Mouse (Mus musculus): ENCODE data around the gene Cyb5rl. TPM values are rescaled to one million over a fixed set of nuclear protein-coding genes. Genes with fewer than 3 reads are reported as not detected.
A peak's percentile ranks its signal among the peaks of the same experiment; 100 is the strongest.

Gene Cyb5rl
- total and polyA plus RNA-seq, 3 experiments, result 12.6 to 25.9 (median 21.9) TPM

DNA sequence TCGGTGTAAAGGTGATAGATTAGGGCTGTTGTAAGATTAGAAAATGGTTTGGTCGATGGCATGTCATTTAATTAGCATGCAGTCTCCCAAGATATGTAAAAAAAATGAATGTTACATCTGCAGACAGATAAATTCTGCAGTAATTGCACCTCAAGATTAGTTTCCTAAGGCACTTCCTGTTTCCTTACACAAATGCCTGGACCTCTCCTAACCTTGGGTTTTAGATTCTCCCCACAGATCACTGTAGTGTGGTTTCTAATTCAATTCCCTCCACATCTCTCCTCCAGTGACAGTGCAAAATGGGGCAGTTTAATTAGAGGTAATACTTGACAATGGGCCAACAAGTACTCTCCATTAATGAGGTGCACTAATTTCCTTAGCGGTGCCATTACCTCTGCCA lies 3.6 kb upstream of the Cyb5rl start:
- no peak overlapping the region for H3K9ac ChIP-seq (ENCODE audit: low read depth, low read length)
- TF ChIP-seq POLR2A (IDR thresholded peaks at IDR 0.05; ENCODE audit: insufficient read depth, low read depth, low read length) (no peak), EP300 (IDR thresholded peaks at IDR 0.05; ENCODE audit: insufficient read depth, low read depth, low read length) (no peak), CTCF (IDR thresholded peaks at IDR 0.05) (no peak)
- no peaks in the 10 kb centered on the region for H3K36me3 ChIP-seq (ENCODE audit: control insufficient read depth, insufficient read depth, low read length)
- no peak overlapping the region for H3K27ac ChIP-seq
- no peaks in the 10 kb centered on the region for H3K4me1 ChIP-seq (ENCODE audit: control insufficient read depth, insufficient read depth, low read length)
- intact Hi-C loops (cut with DNase I), result no loop called here
- H3K4me3 ChIP-seq, result no peak overlapping the region
- WGBS, result 88% methylated on average over 3 of the region's 3 CpGs
- no peaks in the 10 kb centered on the region for H3K79me2 ChIP-seq (replicated peaks; ENCODE audit: control insufficient read depth, insufficient read depth, low read length)
- no peaks in the 10 kb centered on the region for H3K27me3 ChIP-seq (ENCODE audit: control insufficient read depth, insufficient read depth, low read length)
- no peak for DNase-seq

DNA sequence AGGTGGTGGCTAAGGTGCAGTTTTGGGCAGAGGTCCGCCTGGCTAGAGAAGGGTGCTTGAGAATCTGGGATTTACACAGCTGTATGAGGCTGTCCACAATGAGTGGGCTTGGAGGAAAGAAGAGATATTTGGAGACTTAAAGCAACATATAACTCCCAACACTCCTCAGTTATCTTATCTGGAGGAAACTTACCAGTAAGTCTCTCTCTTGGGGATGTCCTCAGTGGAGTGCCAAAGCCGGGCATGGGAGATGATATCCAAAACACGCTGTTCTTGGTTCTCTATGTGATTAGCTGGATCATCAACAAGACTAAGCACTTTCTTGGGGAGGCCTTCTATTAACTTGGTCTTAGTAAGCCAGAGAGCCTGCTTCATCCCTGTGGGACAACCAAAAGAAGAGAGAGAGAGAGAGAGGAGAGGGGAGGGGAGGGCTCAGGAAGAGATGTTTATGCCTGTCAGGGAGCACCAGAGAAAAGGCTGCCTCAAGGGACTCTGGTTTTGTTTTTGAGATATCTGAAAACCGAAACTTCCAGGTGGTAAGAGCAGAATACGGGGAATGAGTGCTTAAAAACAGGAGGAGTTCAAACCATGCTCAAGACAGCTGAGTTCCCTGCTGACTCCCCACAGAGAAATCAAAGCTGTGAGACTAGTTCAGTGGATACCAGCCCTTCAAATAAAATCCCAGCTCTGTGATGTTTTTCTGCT lies 2.2 kb upstream of the Cyb5rl start:
- intact Hi-C loops (cut with DNase I), result loop anchor here (5.0 kb wide), 1 partner anchor 98 kb away; no protein-coding TSS in a partner anchor
- Histone ChIP-seq H3K27ac (no peak overlapping the region), H3K4me3 (no peak overlapping the region), H3K4me1 (ENCODE audit: control insufficient read depth, insufficient read depth, low read length) (no peaks in the 10 kb centered on the region), H3K79me2 (replicated peaks; ENCODE audit: control insufficient read depth, insufficient read depth, low read length) (no peaks in the 10 kb centered on the region), H3K36me3 (ENCODE audit: control insufficient read depth, insufficient read depth, low read length) (no peaks in the 10 kb centered on the region), H3K9ac (ENCODE audit: low read depth, low read length) (no peak overlapping the region), H3K27me3 (ENCODE audit: control insufficient read depth, insufficient read depth, low read length) (no peaks in the 10 kb centered on the region)
- DNase-seq, result no peak
- no peak for TF ChIP-seq CTCF (IDR thresholded peaks at IDR 0.05)
- TF ChIP-seq EP300 (IDR thresholded peaks at IDR 0.05; ENCODE audit: insufficient read depth, low read depth, low read length), result no peak
- TF ChIP-seq POLR2A (IDR thresholded peaks at IDR 0.05; ENCODE audit: insufficient read depth, low read depth, low read length), result no peak
- 84% methylated on average over 5 of the region's 5 CpGs for WGBS

DNA sequence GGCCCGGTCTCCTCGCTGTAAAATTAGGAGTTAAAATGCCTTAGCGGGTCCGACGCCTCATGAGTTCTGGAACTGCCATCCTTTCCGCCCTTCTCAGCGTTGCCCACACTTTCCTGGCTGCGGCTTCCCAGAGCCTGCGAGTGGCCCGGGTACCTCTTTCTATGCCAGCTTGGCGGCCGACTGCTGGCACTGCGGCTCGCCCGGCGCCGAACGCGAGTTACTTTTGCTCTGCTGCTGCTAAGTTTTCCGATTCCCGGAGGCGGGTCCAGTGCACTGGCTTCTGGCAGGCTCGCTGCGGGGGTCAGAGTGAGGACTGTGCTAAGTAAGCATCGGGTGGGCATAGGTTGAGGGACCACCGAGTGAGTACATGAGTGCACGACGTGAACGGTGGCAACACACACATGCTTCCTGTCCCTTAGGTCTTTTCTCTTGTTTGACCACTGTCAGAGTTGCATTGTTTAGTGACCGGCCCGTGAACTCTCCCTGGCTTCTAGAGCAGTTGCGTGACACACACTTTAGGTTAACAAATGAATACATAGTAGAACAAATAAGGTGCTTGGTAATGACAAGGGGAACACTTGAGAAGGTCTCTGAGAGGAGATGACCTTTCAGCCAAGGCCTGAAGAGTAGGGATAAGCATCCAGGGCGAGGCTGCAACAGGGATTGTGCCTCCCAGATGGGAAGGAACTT lies 508 bp downstream of the Cyb5rl start:
- Histone ChIP-seq H3K4me1 (ENCODE audit: control insufficient read depth, insufficient read depth, low read length) (no peaks in the 10 kb centered on the region), H3K27me3 (ENCODE audit: control insufficient read depth, insufficient read depth, low read length) (no peaks in the 10 kb centered on the region), H3K36me3 (ENCODE audit: control insufficient read depth, insufficient read depth, low read length) (no peaks in the 10 kb centered on the region), H3K27ac (peak overlapping the region; percentile 62), H3K79me2 (replicated peaks; ENCODE audit: control insufficient read depth, insufficient read depth, low read length) (no peaks in the 10 kb centered on the region), H3K9ac (ENCODE audit: low read depth, low read length) (peak overlapping the region; percentile 75), H3K4me3 (peak overlapping the region; percentile 61)
- intact Hi-C loops (cut with DNase I), result loop anchor here (2.0 to 5.0 kb wide), 3 partner anchors 95 to 228 kb away; partner anchors contain the start of gene Ssbp3
- no peak for DNase-seq
- TF ChIP-seq CTCF (IDR thresholded peaks at IDR 0.05) (0 out of 2 replicates have a peak, but pooled peaks have one; percentile 6), POLR2A (IDR thresholded peaks at IDR 0.05; ENCODE audit: insufficient read depth, low read depth, low read length) (no peak)
- WGBS, result 4% methylated on average over 33 of the region's 33 CpGs

DNA sequence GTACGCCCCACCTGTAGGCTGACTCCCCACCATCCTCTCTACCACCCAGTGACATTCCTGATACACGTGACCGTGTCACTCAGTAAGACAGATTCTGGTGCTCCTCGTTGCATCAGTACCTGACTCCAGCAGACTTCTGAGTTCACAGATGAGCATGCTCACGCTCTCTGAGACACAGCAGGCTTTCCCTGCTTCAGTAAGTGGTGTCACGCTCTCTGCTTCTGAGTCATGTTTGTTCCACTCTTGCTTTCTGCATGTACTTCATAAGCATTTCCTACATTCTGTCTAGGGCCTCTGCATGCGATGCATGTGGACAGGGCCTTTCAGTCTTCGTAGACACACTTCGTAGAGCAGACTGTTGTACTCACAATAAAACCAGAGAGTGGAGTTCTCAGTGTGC lies 5.6 kb downstream of the Cyb5rl start:
- DNase-seq, result no peak
- intact Hi-C loops (cut with DNase I), result no loop called here
- Histone ChIP-seq H3K4me3 (no peak overlapping the region), H3K4me1 (ENCODE audit: control insufficient read depth, insufficient read depth, low read length) (no peaks in the 10 kb centered on the region), H3K9ac (ENCODE audit: low read depth, low read length) (no peak overlapping the region), H3K27me3 (ENCODE audit: control insufficient read depth, insufficient read depth, low read length) (no peaks in the 10 kb centered on the region), H3K79me2 (replicated peaks; ENCODE audit: control insufficient read depth, insufficient read depth, low read length) (no peaks in the 10 kb centered on the region), H3K36me3 (ENCODE audit: control insufficient read depth, insufficient read depth, low read length) (no peaks in the 10 kb centered on the region), H3K27ac (no peak overlapping the region)
- TF ChIP-seq CTCF (IDR thresholded peaks at IDR 0.05), result no peak
- no peak for TF ChIP-seq POLR2A (IDR thresholded peaks at IDR 0.05; ENCODE audit: insufficient read depth, low read depth, low read length)
- no peak for TF ChIP-seq EP300 (IDR thresholded peaks at IDR 0.05; ENCODE audit: insufficient read depth, low read depth, low read length)
- WGBS, result 90% methylated on average over 9 of the region's 9 CpGs

DNA sequence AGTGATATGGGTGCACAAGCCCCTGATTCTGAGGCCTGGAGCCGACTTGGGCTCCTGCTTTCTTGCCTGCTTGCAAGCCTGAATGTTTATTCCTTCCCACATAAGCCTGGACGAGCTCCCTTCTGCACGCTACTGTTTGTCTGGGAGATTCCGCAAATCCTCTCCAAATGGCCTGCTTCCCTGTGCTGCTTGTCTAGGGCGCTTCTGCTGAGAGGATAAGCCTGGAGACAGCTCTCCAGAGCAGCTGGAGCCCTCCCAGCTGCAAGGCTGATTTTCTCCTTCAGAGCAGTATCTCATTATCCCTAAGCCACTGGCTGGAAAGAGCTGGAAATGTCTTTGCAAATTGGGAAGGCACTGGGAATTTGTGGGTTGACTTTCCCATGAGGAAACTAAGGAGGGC lies 8.7 kb downstream of the Cyb5rl start:
- intact Hi-C loops (cut with DNase I), result no loop called here
- Histone ChIP-seq H3K36me3 (ENCODE audit: control insufficient read depth, insufficient read depth, low read length) (no peaks in the 10 kb centered on the region), H3K27ac (no peak overlapping the region), H3K4me3 (no peak overlapping the region), H3K79me2 (replicated peaks; ENCODE audit: control insufficient read depth, insufficient read depth, low read length) (no peaks in the 10 kb centered on the region), H3K9ac (ENCODE audit: low read depth, low read length) (no peak overlapping the region), H3K27me3 (ENCODE audit: control insufficient read depth, insufficient read depth, low read length) (no peaks in the 10 kb centered on the region), H3K4me1 (ENCODE audit: control insufficient read depth, insufficient read depth, low read length) (peaks cover 1% of the 10 kb centered on the region)
- no peak for TF ChIP-seq CTCF (IDR thresholded peaks at IDR 0.05)
- no peak for TF ChIP-seq EP300 (IDR thresholded peaks at IDR 0.05; ENCODE audit: insufficient read depth, low read depth, low read length)
- TF ChIP-seq POLR2A (IDR thresholded peaks at IDR 0.05; ENCODE audit: insufficient read depth, low read depth, low read length), result no peak
- DNase-seq, result no peak
- WGBS, result 75% methylated on average over 5 of the region's 5 CpGs

DNA sequence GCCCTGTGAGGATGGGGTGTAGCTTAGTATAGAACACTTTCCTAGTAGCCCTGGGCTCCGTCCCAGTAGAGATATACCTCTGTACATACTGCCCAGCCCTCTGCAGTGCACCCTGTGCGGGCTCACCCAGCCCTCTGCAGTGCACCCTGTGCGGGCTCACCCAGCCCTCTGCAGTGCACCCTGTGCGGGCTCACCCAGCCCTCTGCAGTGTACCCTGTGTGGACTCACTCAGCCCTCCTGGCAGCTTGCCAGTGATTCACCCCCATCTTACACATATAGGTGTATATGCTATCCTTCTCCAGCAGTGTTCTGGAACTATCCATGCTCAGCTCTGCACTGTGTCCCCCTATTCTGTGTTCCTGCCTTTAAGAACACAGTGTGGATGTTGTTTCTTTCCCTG lies 12.1 kb downstream of the Cyb5rl start:
- Histone ChIP-seq H3K27me3 (ENCODE audit: control insufficient read depth, insufficient read depth, low read length) (no peaks in the 10 kb centered on the region), H3K36me3 (ENCODE audit: control insufficient read depth, insufficient read depth, low read length) (no peaks in the 10 kb centered on the region), H3K4me3 (no peak overlapping the region), H3K4me1 (ENCODE audit: control insufficient read depth, insufficient read depth, low read length) (peaks cover 2% of the 10 kb centered on the region), H3K27ac (no peak overlapping the region), H3K79me2 (replicated peaks; ENCODE audit: control insufficient read depth, insufficient read depth, low read length) (no peaks in the 10 kb centered on the region), H3K9ac (ENCODE audit: low read depth, low read length) (no peak overlapping the region)
- WGBS, result 94% methylated on average over 4 of the region's 4 CpGs
- TF ChIP-seq CTCF (IDR thresholded peaks at IDR 0.05), result no peak
- no peak for TF ChIP-seq EP300 (IDR thresholded peaks at IDR 0.05; ENCODE audit: insufficient read depth, low read depth, low read length)
- no peak for TF ChIP-seq POLR2A (IDR thresholded peaks at IDR 0.05; ENCODE audit: insufficient read depth, low read depth, low read length)
- intact Hi-C loops (cut with DNase I), result no loop called here
- no peak for DNase-seq
